Mouse (Mus musculus) kidney, postnatal 0 days (tissue): Measurements from ENCODE around the gene Qrfp. TPM values are rescaled to one million over a fixed set of nuclear protein-coding genes. Genes with fewer than 3 reads are reported as not detected.

ENCODE experiments used
- ATAC-seq: fragments of 200-750 bp; cut with Nextera tagmentation; replicated peaks from 2 replicates; pipeline ENCODE4 v1.8.0; 2017; ENCODE audit warnings: low read depth, moderate number of reproducible peaks, moderate TSS enrichment, moderate library complexity; ENCODE audit not compliant: low FRiP score
- DNase-seq: peaks from one replicate; pipeline ENCODE4 v3.0.0-alpha.2; 2016; ENCODE audit warnings: low spot score
- H3K27ac ChIP-seq: fragments of 300-500 bp; sonication (generic); 2 replicates; pipeline ENCODE4 v1.5.1; 2014; ENCODE audit warnings: mild to moderate bottlenecking
- H3K27me3 ChIP-seq: fragments of 300-500 bp; sonication (generic); 2 replicates; pipeline ENCODE4 v1.6.1; 2014; ENCODE audit warnings: low read length, mixed read lengths; ENCODE audit not compliant: insufficient read depth
- H3K36me3 ChIP-seq: fragments of 300-500 bp; sonication (generic); 2 replicates; pipeline ENCODE4 v1.6.1; 2014; ENCODE audit warnings: low read length, mixed read lengths; ENCODE audit not compliant: insufficient read depth
- H3K4me1 ChIP-seq: fragments of 300-500 bp; sonication (generic); replicated peaks from 2 replicates; pipeline ENCODE4 v1.6.1; 2014; ENCODE audit warnings: antibody characterized with exemption, low read length, mixed read lengths; ENCODE audit not compliant: insufficient read depth
- H3K4me2 ChIP-seq: fragments of 300-500 bp; sonication (generic); 2 replicates; pipeline ENCODE4 v1.6.1; 2014; ENCODE audit warnings: mild to moderate bottlenecking, low read length, moderate library complexity, mixed read lengths
- H3K4me3 ChIP-seq: fragments of 300-500 bp; sonication (generic); replicated peaks from 2 replicates; pipeline ENCODE4 v1.5.1; 2014; ENCODE audit warnings: low read depth, low read length
- H3K9ac ChIP-seq: fragments of 300-500 bp; sonication (generic); 2 replicates; pipeline ENCODE4 v1.6.1; 2014; ENCODE audit warnings: low read depth, low read length
- H3K9me3 ChIP-seq: fragments of 300-500 bp; sonication (generic); replicated peaks from 2 replicates; pipeline ENCODE4 v1.6.1; 2016; ENCODE audit warnings: low read length, inconsistent platforms, mixed read lengths
- CTCF ChIP-seq: IDR thresholded peaks from 2 replicates; pipeline ENCODE4 v1.5.1; 2016; ENCODE audit warnings: antibody characterized with exemption, low read depth, mild to moderate bottlenecking, moderate library complexity
- WGBS: fragments of 180-500 bp; shearing (Covaris S2); extraction: QIAGEN DNeasy Blood & Tissue Kit; methylation state at CpG from one replicate; pipeline ENCODE4 v1.1.7; 2014; 5-methylcytosine and 5-hydroxymethylcytosine counted together
- polyA plus RNA-seq: library from polyadenylated mRNA; unstranded; fragments of >200 nt; fragmentation: Nextera tagmentation; extraction: Ambion mirVana; gene quantifications from 2 replicates; pipeline ENCODE4 v1.2.1, GENCODE M21; 2015

Qrfp gene
- polyA plus RNA-seq, 1 experiment from 2014 or later, result 0.08 TPM

GRCm38 (mm10) chr2:31808410-31809357, 1.7 kb downstream of the Qrfp start:
- H3K27me3 ChIP-seq, result no peaks in the 10 kb centered on the region
- no peak overlapping the region for H3K4me2 ChIP-seq
- H3K9me3 ChIP-seq, result no peaks in the 10 kb centered on the region
- WGBS, result 34% methylated on average over 28 of the region's 28 CpGs
- H3K4me1 ChIP-seq, result peaks cover 12% of the 10 kb centered on the region
- H3K4me3 ChIP-seq, result no peak overlapping the region
- peak; percentile 59 for DNase-seq
- peak overlapping the region; percentile 70; the same call in 1 of the 2 replicates for H3K27ac ChIP-seq
- ATAC-seq, result peak; percentile 23; the same call in 1 of the 2 replicates
- no peak overlapping the region for H3K9ac ChIP-seq
- H3K36me3 ChIP-seq, result peaks cover 10% of the 10 kb centered on the region; the same call in 1 of the 2 replicates
- TF ChIP-seq CTCF, result peak; percentile 41; the same call in 1 of the 2 replicates

GRCm38 (mm10) chr2:31806639-31807382, 3.6 kb downstream of the Qrfp start:
- Histone ChIP-seq H3K9me3 (no peaks in the 10 kb centered on the region), H3K4me3 (no peak overlapping the region), H3K27me3 (no peaks in the 10 kb centered on the region), H3K9ac (no peak overlapping the region), H3K4me1 (peaks cover 12% of the 10 kb centered on the region), H3K4me2 (no peak overlapping the region), H3K36me3 (peaks cover 21% of the 10 kb centered on the region), H3K27ac (no peak overlapping the region)
- DNase-seq (no peak), ATAC-seq (no peak)
- no peak for TF ChIP-seq CTCF
- 38% methylated on average over 9 of the region's 9 CpGs for WGBS

GRCm38 (mm10) chr2:31803480-31803879, 6.9 kb downstream of the Qrfp start:
- no peak for TF ChIP-seq CTCF
- ATAC-seq, result peak; percentile 20; the same call in 1 of the 2 replicates
- no peak overlapping the region for H3K9ac ChIP-seq
- no peak overlapping the region for H3K4me2 ChIP-seq
- H3K4me1 ChIP-seq, result peaks cover 1% of the 10 kb centered on the region; the same call in 1 of the 2 replicates
- peaks cover 54% of the 10 kb centered on the region for H3K36me3 ChIP-seq
- H3K27ac ChIP-seq, result no peak overlapping the region
- no peaks in the 10 kb centered on the region for H3K27me3 ChIP-seq
- WGBS, result 46% methylated on average over 14 of the region's 14 CpGs
- no peaks in the 10 kb centered on the region for H3K9me3 ChIP-seq
- peak; percentile 42 for DNase-seq
- H3K4me3 ChIP-seq, result no peak overlapping the region

GRCm38 (mm10) chr2:31802811-31803210, 7.6 kb downstream of the Qrfp start:
- H3K27me3 ChIP-seq, result no peaks in the 10 kb centered on the region
- ATAC-seq, result no peak
- no peak for DNase-seq
- 84% methylated on average over 8 of the region's 8 CpGs for WGBS
- no peaks in the 10 kb centered on the region for H3K9me3 ChIP-seq
- no peak overlapping the region for H3K4me3 ChIP-seq
- no peaks in the 10 kb centered on the region; the same call in 1 of the 2 replicates for H3K4me1 ChIP-seq
- H3K36me3 ChIP-seq, result peaks cover 61% of the 10 kb centered on the region
- no peak for TF ChIP-seq CTCF
- no peak overlapping the region for H3K27ac ChIP-seq
- H3K4me2 ChIP-seq, result no peak overlapping the region
- no peak overlapping the region for H3K9ac ChIP-seq

- TF ChIP-seq CTCF, result no peak
- Histone ChIP-seq H3K4me3 (no peak overlapping the region), H3K4me2 (no peak overlapping the region), H3K9ac (no peak overlapping the region), H3K27me3 (no peaks in the 10 kb centered on the region), H3K27ac (no peak overlapping the region), H3K9me3 (no peaks in the 10 kb centered on the region), H3K36me3 (peaks cover 74% of the 10 kb centered on the region), H3K4me1 (no peaks in the 10 kb centered on the region; the same call in 1 of the 2 replicates)
- DNase-seq (no peak), ATAC-seq (no peak)
- 85% methylated on average over 9 of the region's 9 CpGs for WGBS
Measured at GRCm38 (mm10) chr2:31801416-31801815, 9.0 kb downstream of the Qrfp start.

- Histone ChIP-seq H3K27ac (no peak overlapping the region), H3K4me2 (no peak overlapping the region), H3K9ac (no peak overlapping the region), H3K9me3 (no peaks in the 10 kb centered on the region), H3K27me3 (no peaks in the 10 kb centered on the region), H3K36me3 (peaks cover 83% of the 10 kb centered on the region), H3K4me1 (no peaks in the 10 kb centered on the region), H3K4me3 (no peak overlapping the region)
- no peak for TF ChIP-seq CTCF
- 99% methylated on average over 3 of the region's 3 CpGs for WGBS
- ATAC-seq (no peak), DNase-seq (no peak)
Measured at GRCm38 (mm10) chr2:31796943-31797342, 13.4 kb downstream of the Qrfp start.
